Mouse (Mus musculus) cerebellum, adult 2 months (tissue): ENCODE measurements at regions not wholly inside any gene's neighbourhood (a gene's known extent, or its start where the extent isn't known, plus 50 kb on each side); places are given as distances from the start of the nearest gene placed in this dataset.

Experiments used
- DNase-seq, 2 experiments: peaks; one replicate each; pipeline ENCODE4 v3.0.0; 2021
- H3K27ac ChIP-seq: fragments of 200-500 bp; 2 replicates; pipeline ENCODE4 v1.5.1; 2012; ENCODE audit warnings: low read length, control low read depth, inconsistent platforms; ENCODE audit not compliant: insufficient read depth
- H3K27me3 ChIP-seq: fragments of 200-500 bp; 2 replicates; pipeline ENCODE4 v1.6.1; 2012; ENCODE audit warnings: inconsistent platforms, mild to moderate bottlenecking, low read length, moderate library complexity; ENCODE audit not compliant: control insufficient read depth, insufficient read depth
- H3K4me1 ChIP-seq: fragments of 200-500 bp; 2 replicates; pipeline ENCODE4 v1.6.1; 2011; ENCODE audit warnings: low read length; ENCODE audit not compliant: control insufficient read depth, insufficient read depth
- H3K4me3 ChIP-seq: fragments of 200-500 bp; replicated peaks from 2 replicates; pipeline ENCODE3; 2011; ENCODE audit warnings: mild to moderate bottlenecking, low read depth, low read length, control low read depth; ENCODE audit not compliant: insufficient read depth
- CTCF ChIP-seq: fragments of 200-500 bp; IDR thresholded peaks from 2 replicates; pipeline ENCODE4 v1.5.1; 2011; ENCODE audit warnings: low read depth, mild to moderate bottlenecking, control low read depth, low read length, moderate library complexity, borderline replicate concordance; ENCODE audit not compliant: insufficient read depth
- POLR2A ChIP-seq: fragments of 200-500 bp; IDR thresholded peaks from 2 replicates; pipeline ENCODE4 v1.6.1; 2011; ENCODE audit warnings: low read length, control low read depth, borderline replicate concordance; ENCODE audit not compliant: insufficient read depth
- WGBS: fragments of 180-500 bp; shearing (Covaris S2); methylation state at CpG from one replicate; pipeline ENCODE4 v1.1.7; 2018; 5-methylcytosine and 5-hydroxymethylcytosine counted together

GRCm38 (mm10) chr3:129386522-129386921, 54.0 kb upstream of the Enpep start:
- no peaks in the 10 kb centered on the region for H3K4me1 ChIP-seq
- H3K27me3 ChIP-seq: no peaks in the 10 kb centered on the region
- no peak overlapping the region for H3K4me3 ChIP-seq
- no peak for DNase-seq
- no peak overlapping the region for H3K27ac ChIP-seq
- TF ChIP-seq CTCF: no peak
- no peak for TF ChIP-seq POLR2A
- WGBS: 84% methylated on average over 7 of the region's 7 CpGs

GRCm38 (mm10) chr3:129390506-129390905, 58.0 kb upstream of the Enpep start:
- Histone ChIP-seq H3K27ac (no peak overlapping the region), H3K4me3 (no peak overlapping the region), H3K27me3 (no peaks in the 10 kb centered on the region), H3K4me1 (no peaks in the 10 kb centered on the region)
- WGBS: 73% methylated on average over 11 of the region's 11 CpGs
- TF ChIP-seq CTCF (no peak), POLR2A (no peak)
- DNase-seq: no peak

GRCm38 (mm10) chr3:129391888-129392813, 59.6 kb upstream of the Enpep start:
- no peak for DNase-seq
- Histone ChIP-seq H3K4me1 (no peaks in the 10 kb centered on the region), H3K4me3 (no peak overlapping the region), H3K27me3 (no peaks in the 10 kb centered on the region), H3K27ac (no peak overlapping the region)
- 36% methylated on average over 14 of the region's 14 CpGs for WGBS
- TF ChIP-seq POLR2A: no peak
- TF ChIP-seq CTCF: no peak

GRCm38 (mm10) chr3:129392814-129393804, 60.6 kb upstream of the Enpep start:
- no peaks in the 10 kb centered on the region for H3K27me3 ChIP-seq
- 61% methylated on average over 23 of the region's 23 CpGs for WGBS
- H3K4me3 ChIP-seq: peak overlapping the region; percentile 27
- TF ChIP-seq POLR2A (no peak), CTCF (no peak)
- no peak overlapping the region for H3K27ac ChIP-seq
- DNase-seq: no peak
- H3K4me1 ChIP-seq: no peaks in the 10 kb centered on the region

- WGBS: 23% methylated on average over 4 of the region's 4 CpGs
- peak; percentile 10 to 47 for DNase-seq
- TF ChIP-seq CTCF (no peak), POLR2A (no peak)
- no peaks in the 10 kb centered on the region for H3K27me3 ChIP-seq
- H3K4me1 ChIP-seq: no peaks in the 10 kb centered on the region
- no peak overlapping the region for H3K27ac ChIP-seq
- H3K4me3 ChIP-seq: no peak overlapping the region
These were observed 65.0 kb upstream of the Enpep start for GRCm38 (mm10) chr3:129397481-129397880.

- Histone ChIP-seq H3K4me3 (no peak overlapping the region), H3K27me3 (no peaks in the 10 kb centered on the region), H3K27ac (no peak overlapping the region), H3K4me1 (no peaks in the 10 kb centered on the region)
- TF ChIP-seq CTCF: no peak
- no peak for TF ChIP-seq POLR2A
- no peak for DNase-seq
- WGBS: 77% methylated on average over 12 of the region's 12 CpGs
These were observed 67.8 kb upstream of the Enpep start for GRCm38 (mm10) chr3:129400092-129400924.
